Mouse (Mus musculus) spleen, postnatal 36 days (tissue): ENCODE measurements around the gene Flrt2.

ENCODE experiments used
- DNase-seq, 2 experiments: peaks; one replicate each; pipeline ENCODE4 v3.0.0; 2022; ENCODE audit warnings: low spot score in 2 of 2, mixed read lengths in 1 of 2

Flrt2 gene

DNA sequence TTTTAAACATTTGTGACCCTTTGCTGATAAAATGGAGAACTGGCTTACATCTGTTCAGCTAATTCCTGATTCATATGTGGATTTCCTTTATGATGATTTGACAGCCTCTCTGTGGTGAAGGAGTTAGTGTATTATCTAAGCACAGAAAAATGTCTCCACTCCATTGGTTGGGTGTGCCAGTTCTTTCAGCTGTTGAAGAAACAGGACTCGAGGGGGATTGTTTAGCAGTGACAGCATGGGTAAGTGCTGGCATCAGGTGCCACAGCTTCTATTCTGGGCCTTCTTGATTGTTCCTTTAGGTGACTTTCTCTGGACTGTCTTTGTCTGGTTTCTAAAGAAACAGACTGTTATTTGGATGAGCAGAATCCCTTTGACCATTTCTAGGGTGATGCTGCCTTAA lies 42.0 kb downstream of the Flrt2 start:
- no peak for DNase-seq

- DNase-seq = no peak
Observed at GRCm38 (mm10) chr12:95737571-95737970, 45.5 kb downstream of the Flrt2 start.

- no peak for DNase-seq
Observed at GRCm38 (mm10) chr12:95738031-95738430, 46.0 kb downstream of the Flrt2 start.

GRCm38 (mm10) chr12:95738491-95739135 lies 46.6 kb downstream of the Flrt2 start:
- no peak for DNase-seq

- DNase-seq = no peak
Observed at GRCm38 (mm10) chr12:95739739-95740138, 47.7 kb downstream of the Flrt2 start.

GRCm38 (mm10) chr12:95741296-95741695 lies 49.3 kb downstream of the Flrt2 start:
- DNase-seq = no peak

- no peak for DNase-seq
Observed at GRCm38 (mm10) chr12:95744307-95744706, 52.3 kb downstream of the Flrt2 start.

DNA sequence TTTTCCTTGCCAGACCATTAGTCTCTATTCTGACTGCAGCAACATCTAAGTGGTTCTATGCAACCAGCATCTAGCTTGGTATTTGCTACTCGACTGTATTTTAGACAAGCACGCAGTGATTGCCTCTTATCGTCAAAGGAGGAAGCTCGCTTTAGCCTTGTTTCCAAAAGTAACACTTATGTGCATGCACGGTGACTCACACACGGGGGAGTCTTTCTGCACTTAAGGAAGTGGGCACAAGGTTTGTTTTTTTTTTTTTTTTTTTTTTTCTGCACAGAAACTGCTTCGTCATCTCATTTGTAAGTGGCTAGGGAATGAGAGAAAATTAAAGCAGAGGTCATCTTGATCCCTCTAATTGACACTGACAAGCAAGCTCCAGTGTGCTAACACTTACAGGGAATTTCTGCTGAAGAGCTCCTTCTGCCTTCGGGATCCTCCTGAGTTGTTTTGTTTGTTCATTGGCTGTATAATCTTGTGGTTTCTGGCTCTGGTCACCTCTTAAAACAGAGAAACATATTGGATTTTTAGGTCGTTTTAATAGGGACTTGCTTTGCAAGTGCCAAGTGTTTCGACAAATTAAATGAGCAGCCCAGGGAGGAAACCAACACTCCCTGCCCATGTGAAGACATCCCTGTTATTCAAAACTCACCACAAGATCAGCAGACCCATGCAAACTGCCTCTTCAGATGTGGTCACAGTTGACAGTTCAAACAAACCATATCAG lies 55.0 kb downstream of the Flrt2 start:
- DNase-seq = peak in 1 of 2 experiments; percentile 10

DNA sequence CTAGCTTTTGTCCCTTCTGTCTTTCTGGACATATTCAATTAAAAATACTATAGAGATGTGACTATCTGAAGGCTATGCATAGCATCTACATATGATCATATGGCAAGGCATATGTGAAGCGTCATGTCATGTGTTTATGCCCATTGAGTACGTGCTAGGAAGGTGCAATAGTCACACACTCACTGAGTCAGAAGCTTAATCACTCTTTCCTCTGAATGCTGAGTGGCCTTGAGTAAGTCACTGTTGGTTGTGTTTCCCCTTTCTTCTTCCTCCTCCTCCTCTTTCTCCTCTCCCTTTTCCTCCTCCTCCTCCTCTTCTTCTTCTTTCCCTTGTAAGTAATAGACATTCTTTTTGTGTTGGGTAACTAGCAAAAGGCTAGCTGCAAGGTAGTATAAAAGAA lies 56.7 kb downstream of the Flrt2 start:
- no peak for DNase-seq

GRCm38 (mm10) chr12:95749248-95749647 lies 57.2 kb downstream of the Flrt2 start:
- DNase-seq = no peak

- DNase-seq = no peak
Observed at GRCm38 (mm10) chr12:95759212-95759746, 67.3 kb downstream of the Flrt2 start.

- no peak for DNase-seq
Observed at GRCm38 (mm10) chr12:95765255-95765654, 73.2 kb downstream of the Flrt2 start.

DNA sequence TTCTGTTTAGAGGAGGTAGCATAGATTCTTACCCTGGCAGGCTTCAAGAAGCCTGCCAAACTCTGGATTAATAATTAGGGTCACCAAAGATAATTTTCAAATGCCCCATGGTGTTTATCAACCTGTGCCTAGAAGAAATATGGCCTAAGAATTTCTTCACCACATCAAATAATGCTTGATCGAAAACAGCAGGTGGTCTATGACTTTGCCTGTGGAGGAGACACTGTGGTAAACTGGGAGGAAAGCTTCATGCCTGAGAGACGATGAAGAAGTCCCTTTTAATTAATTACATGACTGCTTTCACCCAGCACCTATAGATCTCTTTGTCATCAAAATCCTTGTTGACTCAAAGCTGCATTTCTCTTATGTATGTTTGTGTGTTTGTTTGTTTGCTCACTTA lies 77.0 kb downstream of the Flrt2 start:
- no peak for DNase-seq

DNA sequence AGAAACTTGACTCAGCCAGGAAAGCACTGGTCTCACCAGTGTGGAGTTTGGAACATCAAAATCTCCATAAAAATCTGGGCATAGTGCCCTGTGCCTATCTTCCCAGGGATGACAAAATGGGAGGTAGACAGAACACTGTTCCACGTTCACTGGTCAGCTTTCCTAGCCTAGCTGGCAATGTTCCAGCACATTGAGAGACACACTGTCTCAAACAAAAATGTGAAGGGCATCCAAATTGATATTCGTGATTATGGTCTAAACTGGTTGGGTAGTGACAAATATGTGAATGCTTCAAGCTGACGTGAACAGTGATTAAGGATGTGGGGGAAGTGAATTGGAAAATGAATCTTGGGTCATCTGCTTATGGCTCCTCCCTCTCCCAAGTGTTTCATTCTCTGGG lies 78.2 kb downstream of the Flrt2 start:
- DNase-seq = no peak

DNA sequence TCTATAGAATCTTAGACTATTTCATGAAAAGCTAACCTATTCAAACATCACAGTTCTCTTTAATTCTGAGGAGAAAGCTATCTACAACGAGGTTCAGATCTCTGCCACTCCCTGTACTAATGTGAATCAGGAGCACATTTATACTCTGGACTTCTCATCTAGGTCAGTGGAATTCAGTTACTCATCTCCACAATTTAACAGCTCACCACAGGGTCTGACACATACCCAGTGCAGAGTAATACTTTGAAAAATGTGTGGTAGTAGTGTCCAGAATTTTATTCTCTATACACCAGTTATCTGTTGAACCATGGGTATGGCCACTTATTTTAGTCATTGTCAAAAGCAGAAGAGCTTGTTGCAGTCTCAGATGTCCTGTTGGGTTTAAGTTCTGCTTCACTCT lies 98.1 kb downstream of the Flrt2 start:
- no peak for DNase-seq

- DNase-seq = no peak
Observed at GRCm38 (mm10) chr12:95816660-95817059, 124.6 kb downstream of the Flrt2 start.
